Mouse (Mus musculus) liver, embryonic 12.5 days (tissue): ENCODE measurements around the gene Nop10. TPM values are rescaled to one million over a fixed set of nuclear protein-coding genes. Genes with fewer than 3 reads are reported as not detected.

Experiments used
- ATAC-seq: fragments of 200-750 bp; cut with Nextera tagmentation; 2 replicates; pipeline ENCODE4 v1.8.0; 2017; ENCODE audit warnings: moderate number of reproducible peaks, mild to moderate bottlenecking, moderate library complexity
- H3K27ac ChIP-seq: fragments of 300-500 bp; sonication (generic); 2 replicates; pipeline ENCODE4 v1.5.1; 2016; ENCODE audit warnings: mild to moderate bottlenecking
- H3K27me3 ChIP-seq: fragments of 300-500 bp; sonication (generic); replicated peaks from 2 replicates; pipeline ENCODE4 v1.6.1; 2016; ENCODE audit warnings: mild to moderate bottlenecking, moderate library complexity
- H3K36me3 ChIP-seq: fragments of 300-500 bp; sonication (generic); 2 replicates; pipeline ENCODE4 v1.6.1; 2016; ENCODE audit warnings: mild to moderate bottlenecking, moderate library complexity
- H3K4me1 ChIP-seq: fragments of 300-500 bp; sonication (generic); 2 replicates; pipeline ENCODE4 v1.6.1; 2016
- H3K4me2 ChIP-seq: fragments of 300-500 bp; sonication (generic); 2 replicates; pipeline ENCODE4 v1.6.1; 2016; ENCODE audit warnings: mild to moderate bottlenecking, moderate library complexity
- H3K4me3 ChIP-seq: fragments of 300-500 bp; sonication (generic); 2 replicates; pipeline ENCODE4 v1.5.1; 2016; ENCODE audit warnings: mild to moderate bottlenecking, moderate library complexity
- H3K9ac ChIP-seq: fragments of 300-500 bp; sonication (generic); 2 replicates; pipeline ENCODE4 v1.6.1; 2016; ENCODE audit warnings: mild to moderate bottlenecking, moderate library complexity
- H3K9me3 ChIP-seq: fragments of 300-500 bp; sonication (generic); replicated peaks from 2 replicates; pipeline ENCODE4 v1.6.1; 2016; ENCODE audit warnings: mild to moderate bottlenecking, moderate library complexity
- WGBS: fragments of 180-500 bp; shearing (Covaris S2); methylation state at CpG from one replicate; pipeline ENCODE4 v1.1.7; 2016; ENCODE audit not compliant: insufficient replicate concordance; 5-methylcytosine and 5-hydroxymethylcytosine counted together
- polyA plus RNA-seq: library from polyadenylated mRNA; unstranded; fragments of >200 nt; fragmentation: Nextera tagmentation; extraction: Ambion mirVana; gene quantifications from 2 replicates; pipeline ENCODE4 v1.2.1, GENCODE M21; 2016

Gene Nop10
- polyA plus RNA-seq, 1 experiment from 2014 or later = 211 TPM

DNA sequence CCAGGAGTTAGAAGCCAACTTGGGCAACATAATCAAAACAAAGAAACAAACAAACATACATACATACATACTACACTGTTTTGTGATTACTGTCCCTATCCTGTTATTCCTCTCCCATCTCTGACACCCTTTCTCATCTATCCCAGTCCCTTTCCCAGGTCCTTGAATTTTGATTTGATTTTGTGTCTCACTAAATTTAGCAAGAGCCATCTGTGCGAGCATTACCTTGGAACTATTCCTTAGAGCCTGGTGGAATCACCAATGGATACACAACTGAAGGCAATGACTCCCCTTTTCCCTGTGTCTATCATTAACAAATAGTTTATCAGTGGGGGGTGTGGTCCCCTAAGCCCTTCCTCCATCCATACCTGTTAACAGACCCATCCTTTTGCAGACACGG, 31.1 kb downstream of the Nop10 start:
- no peaks in the 10 kb centered on the region for H3K9me3 ChIP-seq
- no peak overlapping the region for H3K4me3 ChIP-seq
- no peak overlapping the region for H3K4me2 ChIP-seq
- peaks cover 8% of the 10 kb centered on the region; the same call in 1 of the 2 replicates for H3K36me3 ChIP-seq
- no peak for ATAC-seq
- 67% methylated on average over 2 of the region's 2 CpGs for WGBS
- no peak overlapping the region for H3K27ac ChIP-seq
- H3K9ac ChIP-seq = no peak overlapping the region
- no peaks in the 10 kb centered on the region for H3K27me3 ChIP-seq
- H3K4me1 ChIP-seq = peaks cover 10% of the 10 kb centered on the region; the same call in 1 of the 2 replicates

DNA sequence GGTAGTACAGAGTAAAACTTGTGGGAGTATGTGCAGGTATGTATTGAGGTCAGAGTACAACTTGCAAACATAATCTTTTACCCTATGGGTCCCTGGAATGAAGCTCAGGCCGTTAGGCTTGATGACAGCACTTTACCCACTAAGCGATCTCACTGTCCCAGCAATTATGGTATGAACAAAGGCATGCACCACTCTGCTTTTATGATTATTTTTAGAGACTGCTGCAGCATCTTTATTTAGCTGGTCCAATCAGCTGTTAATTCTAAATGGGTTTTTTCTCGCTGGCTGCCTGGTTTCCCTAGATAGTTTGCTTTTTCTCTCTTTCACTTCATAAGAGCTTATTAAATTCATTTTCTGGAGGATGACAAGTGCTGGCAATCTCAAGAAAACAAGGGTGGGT, 34.5 kb downstream of the Nop10 start:
- H3K9me3 ChIP-seq = no peaks in the 10 kb centered on the region
- no peak overlapping the region for H3K27ac ChIP-seq
- H3K27me3 ChIP-seq = no peaks in the 10 kb centered on the region
- H3K4me1 ChIP-seq = peaks cover 10% of the 10 kb centered on the region; the same call in 1 of the 2 replicates
- H3K36me3 ChIP-seq = peaks cover 8% of the 10 kb centered on the region; the same call in 1 of the 2 replicates
- ATAC-seq = no peak
- 85% methylated on average over 3 of the region's 3 CpGs for WGBS
- no peak overlapping the region for H3K4me3 ChIP-seq
- no peak overlapping the region for H3K4me2 ChIP-seq
- no peak overlapping the region for H3K9ac ChIP-seq

DNA sequence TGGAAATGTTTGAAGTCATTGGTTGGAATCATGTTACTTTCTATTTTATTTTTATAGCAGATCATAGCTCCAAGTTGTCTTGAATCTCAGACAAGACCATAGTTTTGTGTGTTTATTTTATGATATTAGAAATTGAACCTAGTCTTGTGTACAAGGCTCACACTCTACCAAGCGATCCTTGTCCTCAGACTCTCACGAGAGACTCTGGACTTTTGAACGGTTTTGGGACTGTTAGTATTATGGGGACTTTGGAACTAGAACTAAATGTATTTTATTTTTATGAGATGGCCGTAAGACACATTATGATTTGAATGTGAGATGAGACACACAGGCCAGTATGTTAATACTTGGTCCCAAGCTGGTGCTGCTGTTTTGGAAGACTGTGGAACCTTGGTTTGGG, 36.5 kb downstream of the Nop10 start:
- peaks cover 8% of the 10 kb centered on the region; the same call in 1 of the 2 replicates for H3K36me3 ChIP-seq
- H3K9ac ChIP-seq = no peak overlapping the region
- H3K27ac ChIP-seq = no peak overlapping the region
- no peak overlapping the region for H3K4me3 ChIP-seq
- H3K4me1 ChIP-seq = 0 out of 2 replicates have a peak, but pooled peaks cover 5% of the 10 kb centered on the region
- H3K4me2 ChIP-seq = no peak overlapping the region
- H3K27me3 ChIP-seq = no peaks in the 10 kb centered on the region
- no peak for ATAC-seq
- H3K9me3 ChIP-seq = no peaks in the 10 kb centered on the region
- WGBS = 86% methylated on average over 4 of the region's 4 CpGs

DNA sequence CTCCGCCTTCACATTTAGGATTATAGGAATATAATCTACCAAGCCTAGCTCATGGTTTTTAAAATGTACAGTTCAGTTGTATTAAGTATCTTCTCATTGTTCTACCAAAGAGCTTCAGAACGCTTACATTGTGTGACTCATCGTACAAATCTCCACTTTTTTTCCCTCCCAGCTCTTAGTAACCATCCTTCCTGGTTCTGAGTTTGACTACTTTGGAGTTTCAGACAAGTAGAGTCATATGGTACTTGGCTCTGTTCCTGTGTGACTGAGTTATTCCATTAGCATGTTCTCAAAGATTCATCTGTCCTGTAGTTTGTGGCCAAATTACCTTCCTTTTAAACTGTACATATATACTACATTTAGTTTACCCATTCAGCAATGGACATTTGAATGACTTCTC, 46.9 kb downstream of the Nop10 start:
- no peak for ATAC-seq
- no peak overlapping the region for H3K4me2 ChIP-seq
- WGBS = 82% methylated on average over 3 of the region's 3 CpGs
- H3K36me3 ChIP-seq = no peaks in the 10 kb centered on the region
- no peaks in the 10 kb centered on the region for H3K27me3 ChIP-seq
- H3K4me3 ChIP-seq = no peak overlapping the region
- H3K9ac ChIP-seq = no peak overlapping the region
- H3K27ac ChIP-seq = no peak overlapping the region
- H3K9me3 ChIP-seq = no peaks in the 10 kb centered on the region
- peaks cover 17% of the 10 kb centered on the region; the same call in 1 of the 2 replicates for H3K4me1 ChIP-seq

DNA sequence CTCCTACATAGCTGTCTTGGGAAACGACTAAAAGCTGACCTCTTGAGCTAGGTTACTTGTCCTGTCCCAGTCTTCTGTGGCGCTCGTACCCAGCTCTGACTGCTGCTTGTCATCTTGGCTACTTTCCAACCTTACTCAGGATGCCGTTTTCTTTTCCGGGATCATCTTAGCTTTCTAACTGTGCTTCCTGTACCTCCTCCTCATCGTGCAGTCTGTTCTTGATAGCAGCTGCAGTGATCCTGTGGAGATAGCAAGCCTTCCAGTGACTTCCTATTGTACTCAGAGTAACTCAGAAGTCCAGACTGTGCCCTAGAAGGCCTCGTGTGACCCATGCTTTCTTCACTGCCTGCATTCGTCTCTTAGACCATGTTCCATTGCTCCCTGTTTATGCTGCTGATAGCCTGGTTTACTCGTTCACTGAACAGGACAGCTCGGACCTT, 47.5 kb downstream of the Nop10 start:
- H3K4me3 ChIP-seq = no peak overlapping the region
- H3K27me3 ChIP-seq = no peaks in the 10 kb centered on the region
- no peak overlapping the region for H3K4me2 ChIP-seq
- no peak overlapping the region for H3K27ac ChIP-seq
- WGBS = 27% methylated on average over 10 of the region's 10 CpGs
- no peaks in the 10 kb centered on the region for H3K9me3 ChIP-seq
- H3K9ac ChIP-seq = no peak overlapping the region
- peaks cover 17% of the 10 kb centered on the region; the same call in 1 of the 2 replicates for H3K4me1 ChIP-seq
- ATAC-seq = peak; percentile 60
- H3K36me3 ChIP-seq = no peaks in the 10 kb centered on the region

Other genes starting within 250 kb of the Nop10 start
- not detected in 2 replicates for gene Olfr1310, start 249.2 kb upstream of the Nop10 start, polyA plus RNA-seq
- gene Olfr1311, start 237.5 kb upstream of the Nop10 start, polyA plus RNA-seq = not detected in 2 replicates
- not detected in 2 replicates for gene Olfr1312, start 211.7 kb upstream of the Nop10 start, polyA plus RNA-seq
- not detected in 2 replicates for gene Olfr1313, start 184.1 kb upstream of the Nop10 start, polyA plus RNA-seq
- gene Olfr1314, start 165.1 kb upstream of the Nop10 start, polyA plus RNA-seq = not detected in 2 replicates
- not detected in 2 replicates for gene Olfr1315-ps1, start 146.5 kb upstream of the Nop10 start, polyA plus RNA-seq
- not detected in 2 replicates for gene Olfr1316, start 126.9 kb upstream of the Nop10 start, polyA plus RNA-seq
- not detected in 2 replicates for gene Olfr1317, start 121.6 kb upstream of the Nop10 start, polyA plus RNA-seq
- gene Olfr1318, start 107.7 kb upstream of the Nop10 start, polyA plus RNA-seq = not detected in 2 replicates
- gene Lpcat4, start 22.5 kb upstream of the Nop10 start, polyA plus RNA-seq = 5.9 TPM in 2 replicates
- not detected in 2 replicates for gene Nutm1, start 2.6 kb upstream of the Nop10 start, polyA plus RNA-seq
- gene Slc12a6, start 3.9 kb downstream of the Nop10 start, polyA plus RNA-seq = 7.0 and 7.4 TPM in 2 replicates
- gene Gm21985, start 4.4 kb downstream of the Nop10 start, polyA plus RNA-seq = not detected in 2 replicates
- 50.6 and 53.4 TPM in 2 replicates for gene Emc4, start 106.1 kb downstream of the Nop10 start, polyA plus RNA-seq
- 25.9 and 29.1 TPM in 2 replicates for gene Katnbl1, start 117.3 kb downstream of the Nop10 start, polyA plus RNA-seq
- gene Emc7, start 193.1 kb downstream of the Nop10 start, polyA plus RNA-seq = 15.3 and 16.1 TPM in 2 replicates
- gene Chrm5, start 218.8 kb downstream of the Nop10 start, polyA plus RNA-seq = not detected in 2 replicates
- gene Aven, start 231.0 kb downstream of the Nop10 start, polyA plus RNA-seq = 14.2 TPM in 2 replicates